Mouse (Mus musculus) adrenal gland, adult 2 months (tissue): ENCODE results near the gene Spry2. TPM values are rescaled to one million over a fixed set of nuclear protein-coding genes. Genes with fewer than 3 reads are reported as not detected.
A peak's percentile ranks its signal among the peaks of the same experiment; 100 is the strongest.

Experiments used
- DNase-seq: peaks from one replicate; pipeline ENCODE4 v3.0.0; 2021
- polyA plus RNA-seq: library from polyadenylated mRNA; depleted of rRNA; stranded (reverse); fragments of >200 nt; gene quantifications from 2 replicates; pipeline ENCODE4 v1.2.3, GENCODE M21; 2012; rRNA removed
- total RNA-seq, 2 experiments: library from RNA; stranded (reverse); gene quantifications; 2 replicates each; pipeline ENCODE4 v1.2.3; 2021

The Spry2 gene
- total and polyA plus RNA-seq, 3 experiments = 12.7 to 40.0 (median 31.3) TPM

DNA sequence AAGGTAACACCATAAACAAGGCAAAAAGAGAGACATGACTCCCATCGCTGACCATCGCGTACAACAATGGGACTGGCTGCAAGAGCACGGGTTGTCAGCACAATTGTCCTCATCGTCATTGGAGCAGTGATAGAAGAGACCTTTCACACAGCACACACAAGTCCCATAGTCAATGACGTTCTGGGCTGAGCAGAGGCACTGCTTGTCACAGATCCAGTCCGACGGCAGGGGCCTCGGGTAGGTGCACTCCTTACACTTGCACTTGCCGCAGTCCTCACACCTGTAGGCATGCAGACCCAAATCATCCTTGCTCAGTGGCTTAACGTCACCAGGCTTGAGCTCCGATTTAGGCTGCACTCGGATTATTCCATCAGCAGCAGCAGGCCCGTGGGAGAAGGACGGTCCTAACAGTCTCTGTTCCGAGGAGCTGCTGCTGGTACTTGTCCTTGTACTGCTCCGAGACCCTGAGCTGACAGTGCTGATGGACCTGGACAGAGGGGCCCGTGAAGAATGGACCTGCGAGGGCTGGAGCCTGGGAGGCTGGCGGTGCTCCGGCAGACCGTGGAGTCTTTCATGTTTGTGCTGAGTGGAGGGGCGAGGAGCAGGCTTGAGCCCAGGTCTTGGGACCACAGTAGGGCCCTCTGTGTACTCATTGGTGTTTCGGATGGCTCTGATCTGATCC is 3.5 kb downstream of the Spry2 start:
- peak; percentile 69 for DNase-seq

DNA sequence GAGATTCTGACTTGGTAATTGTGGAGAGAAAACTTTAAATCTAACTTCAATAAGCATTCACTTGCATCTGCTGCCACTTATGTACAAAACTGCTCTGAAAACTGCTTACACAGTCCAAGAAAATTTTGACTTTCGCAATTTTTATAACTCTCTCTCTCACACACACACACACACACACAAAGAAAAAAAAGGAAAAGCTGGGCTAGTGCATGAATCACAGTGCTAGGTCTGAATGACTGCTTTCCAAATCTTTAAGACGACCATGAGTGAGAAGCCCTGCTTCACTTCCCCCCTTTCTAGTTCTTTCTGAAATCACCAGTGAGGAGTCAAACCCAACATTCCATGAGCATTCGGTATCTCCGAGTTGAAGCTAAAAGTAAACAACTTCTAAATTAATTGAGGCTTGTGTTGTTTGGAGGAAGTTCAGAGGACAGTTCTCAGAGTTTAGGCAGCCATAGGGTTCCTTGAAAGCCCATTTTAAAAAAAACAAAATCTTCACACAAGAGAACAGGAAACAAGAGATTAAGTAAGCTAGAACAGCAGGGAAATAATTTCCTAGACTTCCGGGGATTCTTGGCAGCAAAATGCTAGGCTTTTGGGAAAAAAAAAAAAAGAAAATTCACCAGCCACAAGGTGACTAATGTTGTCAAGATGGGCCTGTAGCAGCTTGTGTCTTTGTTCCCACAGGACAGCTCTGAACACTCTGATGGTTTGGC is 5.9 kb downstream of the Spry2 start:
- peak; percentile 8 for DNase-seq

DNA sequence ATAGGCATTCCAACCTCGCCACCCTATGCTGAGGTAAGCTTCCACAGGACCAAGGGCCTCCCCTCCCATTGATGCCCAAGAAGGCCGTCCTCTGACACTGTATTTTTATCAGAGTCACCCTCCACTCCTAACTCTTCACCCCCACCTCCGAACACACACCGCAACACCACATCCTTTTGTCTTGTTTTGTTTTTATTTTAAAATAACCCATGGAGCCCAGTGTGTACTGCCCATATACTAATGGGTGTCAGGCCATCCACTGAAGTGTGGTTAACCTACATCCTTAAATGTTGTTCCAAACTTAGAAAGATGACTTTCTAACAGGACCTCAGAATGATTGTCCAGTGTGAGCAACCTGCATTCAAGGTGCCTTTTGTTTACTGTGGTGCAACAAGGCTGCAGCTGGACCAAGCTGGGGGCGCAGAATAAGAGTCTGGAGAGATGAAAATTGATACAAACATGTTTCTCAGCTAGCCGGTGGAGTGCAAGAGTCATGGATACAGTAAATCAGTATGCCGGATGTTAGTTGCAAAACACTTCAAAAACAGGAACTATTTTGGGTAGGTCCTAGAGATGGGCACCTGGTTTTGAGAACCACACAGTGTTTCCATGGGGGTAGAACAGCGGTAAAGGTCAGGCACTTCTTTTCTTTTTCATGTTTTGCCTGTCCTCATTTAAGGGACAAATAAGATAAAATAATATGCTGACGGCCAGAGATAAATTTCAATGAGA is 9.8 kb downstream of the Spry2 start:
- no peak for DNase-seq

DNA sequence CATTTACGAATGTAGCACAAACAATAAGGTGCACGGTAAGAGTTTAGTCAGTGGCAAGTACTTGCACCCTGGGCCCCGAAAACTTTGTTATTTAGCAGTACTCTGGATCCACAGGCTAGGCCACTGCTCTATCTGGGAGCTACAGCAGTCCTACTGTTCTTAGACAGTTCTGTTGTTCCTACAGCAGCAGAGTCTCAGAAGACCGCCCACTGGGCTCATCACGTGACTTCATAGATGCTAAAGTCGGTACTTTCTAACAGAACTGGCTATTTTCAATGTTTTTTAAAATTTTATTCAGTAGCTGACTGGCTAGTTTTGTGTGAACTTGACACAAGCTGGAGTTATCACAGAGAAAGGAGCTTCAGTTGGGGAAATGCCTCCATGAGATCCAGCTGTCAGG is 11.4 kb downstream of the Spry2 start:
- no peak for DNase-seq

DNA sequence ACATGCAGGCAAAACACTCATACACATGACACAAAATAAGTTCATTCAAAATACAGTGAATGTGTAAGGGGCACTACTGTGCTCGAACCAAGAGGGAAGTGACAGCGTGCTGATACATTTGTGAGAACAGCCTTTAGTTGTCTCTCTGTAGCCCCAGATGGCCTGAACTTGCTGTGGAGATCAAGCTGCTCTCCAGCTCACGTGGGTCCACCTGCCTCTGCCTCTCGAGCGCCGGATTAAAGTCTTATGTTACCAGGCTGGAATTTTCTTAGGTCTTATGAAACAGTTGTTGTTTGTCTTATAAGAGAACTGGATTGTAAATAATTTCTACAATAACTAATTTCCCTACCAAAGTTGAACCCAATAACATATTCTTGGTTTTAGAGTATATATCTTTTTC is 13.4 kb downstream of the Spry2 start:
- DNase-seq = no peak

DNA sequence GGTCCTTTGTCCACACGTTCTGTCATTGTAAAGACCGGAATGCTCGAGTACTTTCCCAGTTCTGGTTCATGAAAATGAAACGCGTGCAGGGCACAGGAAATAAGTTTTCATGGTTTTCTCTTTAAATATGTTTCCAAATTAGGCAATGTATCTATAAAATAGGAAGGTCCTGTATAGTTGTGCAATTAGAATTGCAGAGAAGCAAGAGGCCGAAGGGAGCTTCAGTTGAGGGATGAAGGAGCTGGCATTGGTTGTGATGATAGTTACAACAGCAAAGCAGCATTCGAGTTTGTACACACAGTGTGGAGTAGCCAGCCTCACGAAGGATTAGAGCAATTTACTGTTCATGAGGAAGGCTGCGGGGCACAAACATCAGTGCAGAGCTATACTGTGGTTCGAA is 18.3 kb downstream of the Spry2 start:
- no peak for DNase-seq

DNA sequence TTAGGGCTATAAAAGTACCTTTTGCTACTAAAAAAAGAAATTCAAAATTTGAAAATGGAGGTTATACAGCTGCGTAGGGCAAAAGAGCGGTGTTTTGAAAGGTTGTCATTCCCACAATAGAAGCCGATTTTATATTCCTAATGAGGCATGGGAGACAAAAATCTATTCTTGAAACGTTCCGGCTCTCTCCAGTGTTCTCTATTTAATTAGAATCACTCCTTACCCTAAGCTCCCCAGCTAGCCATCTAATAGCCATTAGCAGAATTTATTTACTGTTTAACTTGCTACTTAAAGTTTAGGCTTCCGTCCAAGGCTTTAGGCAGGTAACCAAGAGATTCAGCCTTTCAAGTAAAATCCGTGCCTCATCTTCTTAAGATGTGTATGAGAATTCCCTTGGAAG is 20.2 kb downstream of the Spry2 start:
- DNase-seq = no peak

DNA sequence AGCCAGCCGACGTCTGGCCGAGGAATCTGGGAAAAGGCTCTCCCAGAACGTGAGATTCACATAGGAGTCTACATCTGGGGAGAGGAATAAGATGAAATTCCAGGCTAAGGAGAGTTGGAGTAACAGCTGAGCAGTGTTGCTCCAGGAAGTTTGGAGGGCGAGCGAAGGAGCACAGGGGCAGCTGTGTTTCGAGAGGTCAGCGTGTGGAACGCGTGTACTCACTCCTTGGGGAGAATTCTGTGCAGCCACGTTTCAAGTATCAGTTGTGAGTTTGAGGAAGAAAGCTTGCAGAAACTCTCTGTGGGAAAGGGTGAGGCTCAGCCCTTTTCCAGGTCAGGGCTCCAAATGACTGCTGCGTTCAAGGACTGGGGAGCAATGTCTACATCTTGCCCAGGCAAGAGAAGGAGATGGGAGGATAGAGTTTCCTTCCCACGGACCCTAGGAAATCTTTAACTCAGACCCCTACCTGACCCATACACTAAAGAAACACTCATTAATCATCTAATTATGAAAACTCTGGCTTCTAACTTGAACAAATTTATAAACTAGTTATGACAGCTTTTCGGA is 26.2 kb downstream of the Spry2 start:
- DNase-seq = peak; percentile 10

DNA sequence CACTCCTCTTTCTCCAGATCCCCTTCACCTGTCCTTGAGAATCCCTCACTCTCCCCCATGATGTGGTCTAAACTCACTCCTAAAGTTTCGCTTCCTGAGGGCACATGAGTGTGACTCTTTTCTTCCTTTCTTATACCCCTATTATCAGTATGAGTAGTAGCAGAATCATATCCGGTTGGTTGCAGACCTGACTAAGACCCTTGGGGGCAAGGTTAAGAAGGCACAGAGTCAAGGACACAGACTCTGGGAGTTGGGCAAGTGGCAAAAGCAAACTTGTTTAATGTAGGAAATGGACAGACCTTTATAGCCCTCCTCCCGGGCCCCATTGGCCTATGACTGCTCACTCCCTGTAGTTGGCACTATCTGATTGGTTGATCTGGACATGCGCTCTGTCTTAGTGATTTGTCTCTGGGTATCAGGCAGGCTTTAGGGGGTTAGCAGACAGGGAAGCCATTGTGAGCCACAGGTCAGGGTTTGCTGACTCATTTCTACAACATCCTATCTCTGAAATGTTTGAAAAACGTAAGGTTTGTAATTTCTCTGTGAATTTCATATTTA is 31.2 kb downstream of the Spry2 start:
- no peak for DNase-seq

DNA sequence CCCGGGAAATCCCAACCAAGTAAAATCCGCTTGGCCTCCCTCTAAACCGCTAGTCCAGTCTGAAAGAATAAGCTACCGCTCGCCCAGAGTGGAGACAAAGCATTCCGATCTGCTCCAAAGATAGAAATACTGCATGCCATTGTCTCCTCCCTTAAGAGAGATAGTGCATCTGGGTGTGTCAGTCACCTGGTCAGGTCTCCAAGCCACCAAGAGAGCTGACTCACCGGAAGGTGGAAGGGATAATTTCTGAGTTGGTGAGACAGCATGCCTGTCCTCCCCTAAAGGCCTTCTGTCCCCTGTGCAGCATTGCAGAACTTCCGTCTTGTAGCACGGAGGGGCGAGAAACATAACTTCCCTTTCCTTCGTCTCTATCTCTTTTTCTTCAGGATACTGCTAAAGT is 34.4 kb downstream of the Spry2 start:
- DNase-seq = no peak

DNA sequence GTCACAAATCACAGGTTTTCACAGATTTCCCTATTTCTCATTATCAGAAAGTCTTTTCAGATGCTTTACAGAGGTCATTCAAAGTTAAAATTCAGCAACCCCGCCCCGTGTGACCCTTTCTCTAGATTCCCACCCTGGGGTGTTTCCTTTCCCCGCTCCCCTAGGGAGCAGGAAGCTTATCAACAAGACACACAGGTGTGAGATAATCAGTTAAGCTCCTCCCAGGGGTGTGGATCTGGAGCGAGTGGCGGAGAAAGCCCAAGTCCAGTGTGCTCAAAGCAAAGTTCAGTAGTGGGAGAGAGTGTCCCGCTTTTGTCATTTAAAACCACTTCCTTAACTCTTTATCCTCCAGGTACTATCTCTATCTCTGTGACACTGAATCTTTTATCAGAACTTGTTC is 35.7 kb downstream of the Spry2 start:
- no peak for DNase-seq

DNA sequence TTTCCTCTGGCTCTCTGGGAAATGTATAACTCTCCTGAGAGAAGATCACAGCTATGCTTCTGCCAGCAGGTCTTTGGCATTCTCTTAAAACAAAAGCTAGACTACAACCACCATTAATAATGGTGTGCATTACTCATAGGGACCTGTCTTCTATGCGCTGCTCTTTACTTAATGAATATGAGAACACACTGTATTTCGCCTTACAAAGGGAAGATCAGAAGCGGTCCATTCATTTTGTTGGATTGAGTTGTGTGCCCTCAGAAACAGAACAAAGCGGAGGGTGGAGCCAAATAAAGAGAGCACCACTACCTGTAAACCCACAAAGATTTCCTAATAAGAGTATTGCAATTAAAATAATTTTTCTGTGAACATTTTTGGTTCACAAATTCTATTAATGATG is 36.3 kb downstream of the Spry2 start:
- DNase-seq = no peak

DNA sequence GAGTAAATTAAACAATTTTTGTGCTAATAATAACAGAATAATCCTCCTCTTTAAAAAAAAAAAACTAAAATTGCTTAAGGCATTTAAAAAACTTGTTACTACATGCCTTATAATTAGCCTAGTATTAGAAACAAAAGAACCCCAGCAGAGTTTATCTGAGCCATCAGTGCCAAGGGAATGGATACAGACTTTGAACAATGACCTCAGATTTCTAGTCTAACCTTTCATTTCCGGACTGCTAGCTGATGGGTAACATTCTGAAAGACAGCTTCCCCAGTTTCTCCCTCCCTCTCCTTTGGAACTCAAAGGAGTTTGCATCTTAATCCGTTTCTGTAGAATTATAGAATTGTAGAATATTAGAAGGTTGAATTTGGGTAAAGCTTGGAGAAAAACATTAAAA is 36.7 kb downstream of the Spry2 start:
- no peak for DNase-seq

DNA sequence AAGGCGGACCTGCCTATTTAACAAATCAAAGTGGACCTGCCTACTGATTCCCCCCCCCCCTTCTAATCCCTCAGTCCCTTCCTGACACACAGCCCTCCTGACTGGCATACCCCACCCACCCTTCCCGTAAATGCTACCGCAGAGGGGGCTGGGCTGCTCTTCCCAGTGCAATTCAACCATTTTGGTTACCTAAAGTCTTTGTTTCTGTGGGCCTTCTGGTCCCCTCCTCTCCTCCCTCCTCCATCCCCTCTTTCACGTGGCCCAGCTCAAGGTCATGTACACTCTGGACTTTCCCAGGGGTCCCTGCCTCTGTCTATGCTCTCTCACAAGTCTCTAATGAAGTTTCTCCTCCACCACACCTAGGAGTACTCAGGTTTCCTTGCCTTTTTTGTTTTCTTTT is 37.3 kb downstream of the Spry2 start:
- no peak for DNase-seq

DNA sequence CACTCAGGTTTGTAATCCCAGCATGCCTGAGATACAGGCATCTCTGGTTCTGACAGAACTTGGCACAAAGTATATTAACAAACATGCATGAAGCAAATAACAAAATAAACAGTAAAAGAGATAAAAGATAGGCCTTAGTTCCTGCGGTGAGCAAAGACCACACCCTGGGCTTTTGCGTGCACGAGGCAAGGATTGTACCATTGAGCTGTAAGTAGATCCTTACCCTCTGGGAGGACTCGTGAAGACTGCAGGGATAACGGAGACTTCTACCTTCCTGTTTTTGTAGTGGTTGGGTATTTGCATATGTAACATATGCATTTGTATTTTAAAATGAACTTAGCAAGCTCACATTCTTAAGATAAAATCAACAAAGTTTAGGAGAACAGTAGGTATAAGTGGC is 37.7 kb downstream of the Spry2 start:
- DNase-seq = no peak

DNA sequence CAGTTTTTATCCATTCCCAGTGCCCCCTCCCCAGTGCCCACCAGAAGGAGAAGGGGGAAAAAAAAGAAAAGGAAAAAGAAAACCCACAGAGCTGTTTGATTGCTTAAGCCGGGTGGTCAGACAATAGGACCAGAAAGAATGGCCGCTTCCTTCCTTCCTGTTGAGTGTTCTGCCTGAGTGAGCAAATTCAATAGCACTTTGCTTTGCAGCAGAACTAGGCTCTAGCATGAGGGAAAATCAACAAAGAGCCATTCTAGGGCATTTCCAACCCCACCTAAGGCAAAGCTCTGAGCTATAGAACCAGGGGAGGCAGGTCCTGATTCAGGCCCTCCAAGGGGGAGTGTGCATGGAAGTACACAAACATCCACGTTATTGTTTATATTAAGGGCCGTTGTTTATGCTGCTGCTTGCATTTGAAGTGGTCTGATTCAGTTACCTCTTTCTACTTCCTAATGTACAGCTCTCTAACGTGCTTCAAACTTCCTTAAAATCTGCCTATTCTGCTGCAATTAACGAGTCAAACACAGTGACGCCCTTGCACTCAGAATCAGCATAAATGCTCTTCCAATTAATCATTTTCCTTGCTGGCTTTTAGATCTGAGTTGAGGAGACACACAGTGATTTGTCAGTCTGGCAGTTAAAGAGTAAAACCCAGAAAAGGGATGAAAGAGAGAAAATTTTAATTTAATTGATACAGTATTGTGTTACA is 45.1 kb downstream of the Spry2 start:
- no peak for DNase-seq

Other genes starting within 250 kb of the Spry2 start
- not detected for gene Trim52, start 209.4 kb upstream of the Spry2 start, total RNA-seq
- gene Trim52, start 209.4 kb upstream of the Spry2 start, polyA plus RNA-seq = not detected in 2 replicates